Mouse (Mus musculus) liver, embryonic 16.5 days (tissue): Measurements from ENCODE around the gene Slfn5. TPM values are rescaled to one million over a fixed set of nuclear protein-coding genes. Genes with fewer than 3 reads are reported as not detected.

Source experiments
- ATAC-seq: fragments of 200-750 bp; cut with Nextera tagmentation; 2 replicates; pipeline ENCODE4 v1.8.0; 2017; ENCODE audit warnings: low read depth, mild to moderate bottlenecking, moderate number of reproducible peaks, moderate library complexity
- H3K27ac ChIP-seq: fragments of 300-500 bp; sonication (generic); 2 replicates; pipeline ENCODE4 v1.5.1; 2014; ENCODE audit warnings: mild to moderate bottlenecking, low read length
- H3K27me3 ChIP-seq: fragments of 300-500 bp; sonication (generic); 2 replicates; pipeline ENCODE4 v1.6.1; 2014; ENCODE audit warnings: low read depth, low read length, mixed read lengths; ENCODE audit not compliant: control insufficient read depth, insufficient read depth
- H3K36me3 ChIP-seq: fragments of 300-500 bp; sonication (generic); 2 replicates; pipeline ENCODE4 v1.6.1; 2014; ENCODE audit warnings: mild to moderate bottlenecking; ENCODE audit not compliant: control insufficient read depth, insufficient read depth
- H3K4me1 ChIP-seq: fragments of 300-500 bp; sonication (generic); 2 replicates; pipeline ENCODE4 v1.6.1; 2014; ENCODE audit warnings: low read depth, low read length, mixed read lengths; ENCODE audit not compliant: control insufficient read depth
- H3K4me2 ChIP-seq: fragments of 300-500 bp; sonication (generic); 2 replicates; pipeline ENCODE4 v1.6.1; 2014; ENCODE audit warnings: low read depth, low read length, mixed read lengths
- H3K4me3 ChIP-seq: fragments of 300-500 bp; sonication (generic); 2 replicates; pipeline ENCODE4 v1.5.1; 2014; ENCODE audit warnings: low read depth, mild to moderate bottlenecking, low read length
- H3K9ac ChIP-seq: fragments of 300-500 bp; sonication (generic); 2 replicates; pipeline ENCODE4 v1.6.1; 2014; ENCODE audit warnings: low read depth, low read length
- H3K9me3 ChIP-seq: fragments of 300-500 bp; sonication (generic); replicated peaks from 2 replicates; pipeline ENCODE4 v1.6.1; 2016; ENCODE audit warnings: low read length; ENCODE audit not compliant: control insufficient read depth
- WGBS: fragments of 180-500 bp; shearing (Covaris S2); extraction: QIAGEN DNeasy Blood & Tissue Kit; methylation state at CpG from one replicate; pipeline ENCODE4 v1.1.7; 2014; ENCODE audit not compliant: insufficient replicate concordance; 5-methylcytosine and 5-hydroxymethylcytosine counted together
- polyA plus RNA-seq: library from polyadenylated mRNA; unstranded; fragments of >200 nt; fragmentation: Nextera tagmentation; extraction: Ambion mirVana; gene quantifications from 2 replicates; pipeline ENCODE4 v1.2.1, GENCODE M21; 2015

Slfn5 gene
- polyA plus RNA-seq, result 1.6 TPM in 2 replicates

- no peak within 1 kb of the TSS for H3K9ac ChIP-seq
- 16% methylated on average over 10 of the region's 10 CpGs for WGBS
- H3K4me3 ChIP-seq, result peak within 1 kb of the TSS; percentile 32
Measured at GRCm38 (mm10) chr11:82950736-82951481, at the start of gene Slfn5. Gene Slfn5, plus strand, starts transcription at chr11:82951349.

DNA sequence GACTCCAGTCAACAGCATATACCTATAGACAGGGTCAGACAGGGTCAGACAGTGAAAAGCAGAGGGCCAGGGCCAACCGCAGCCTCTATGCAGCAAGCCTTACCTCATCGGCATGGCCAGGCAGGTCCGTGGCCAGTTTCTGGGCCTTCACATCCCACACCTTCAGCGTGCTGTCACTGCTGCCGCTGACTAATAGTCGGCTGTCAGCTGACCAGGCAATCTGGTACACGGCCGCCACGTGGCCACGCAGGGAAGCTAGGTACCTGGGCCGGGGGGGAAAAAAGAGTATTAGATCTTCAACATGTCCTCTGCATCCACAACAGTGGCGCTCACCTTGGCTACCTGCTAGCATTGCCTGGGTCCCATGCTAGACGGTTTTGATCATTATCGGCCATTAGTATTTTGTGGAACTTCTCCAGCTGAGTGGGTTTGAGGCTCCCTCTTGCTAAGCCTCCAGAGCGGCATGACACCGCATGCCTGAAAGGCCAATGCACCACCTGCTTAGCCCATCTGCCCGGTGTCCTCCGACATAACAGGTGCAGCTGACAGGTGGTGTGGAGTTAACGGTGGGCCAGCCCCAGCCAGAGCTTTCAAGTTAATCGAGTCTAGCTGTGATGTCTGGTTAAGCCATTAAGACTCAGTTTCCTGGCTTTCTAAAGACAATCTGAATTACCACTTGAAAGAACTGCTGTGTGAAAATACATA, 49.4 kb upstream of the Slfn5 start:
- Histone ChIP-seq H3K4me2 (no peak overlapping the region), H3K27ac (no peak overlapping the region), H3K9me3 (no peaks in the 10 kb centered on the region), H3K4me3 (no peak overlapping the region), H3K27me3 (no peaks in the 10 kb centered on the region), H3K36me3 (peaks cover 13% of the 10 kb centered on the region), H3K9ac (no peak overlapping the region), H3K4me1 (peaks cover 4% of the 10 kb centered on the region)
- no peak for ATAC-seq
- 87% methylated on average over 20 of the region's 20 CpGs for WGBS

More at GRCm38 (mm10) chr11:82950736-82951481, at the start of gene Slfn5:
- H3K9me3 ChIP-seq, result no peaks in the 10 kb centered on the region
- no peaks in the 10 kb centered on the region for H3K36me3 ChIP-seq
- no peaks in the 10 kb centered on the region; the same call in 1 of the 2 replicates for H3K4me1 ChIP-seq
- peak within 1 kb of the TSS; percentile 42; the same call in 1 of the 2 replicates for H3K27ac ChIP-seq
- ATAC-seq, result no peak
- peaks cover 30% of the 10 kb centered on the region for H3K27me3 ChIP-seq
- H3K4me2 ChIP-seq, result peak within 1 kb of the TSS; percentile 12

- no peaks in the 10 kb centered on the region for H3K27me3 ChIP-seq
- no peak overlapping the region for H3K4me2 ChIP-seq
- 43% methylated on average over 8 of the region's 8 CpGs for WGBS
- H3K27ac ChIP-seq, result no peak overlapping the region
- peaks cover 11% of the 10 kb centered on the region for H3K4me1 ChIP-seq
- H3K9ac ChIP-seq, result no peak overlapping the region
- ATAC-seq, result no peak
- H3K4me3 ChIP-seq, result no peak overlapping the region
- H3K9me3 ChIP-seq, result no peaks in the 10 kb centered on the region
- peaks cover 13% of the 10 kb centered on the region for H3K36me3 ChIP-seq
Measured at GRCm38 (mm10) chr11:82904952-82905351, 46.2 kb upstream of the Slfn5 start.

DNA sequence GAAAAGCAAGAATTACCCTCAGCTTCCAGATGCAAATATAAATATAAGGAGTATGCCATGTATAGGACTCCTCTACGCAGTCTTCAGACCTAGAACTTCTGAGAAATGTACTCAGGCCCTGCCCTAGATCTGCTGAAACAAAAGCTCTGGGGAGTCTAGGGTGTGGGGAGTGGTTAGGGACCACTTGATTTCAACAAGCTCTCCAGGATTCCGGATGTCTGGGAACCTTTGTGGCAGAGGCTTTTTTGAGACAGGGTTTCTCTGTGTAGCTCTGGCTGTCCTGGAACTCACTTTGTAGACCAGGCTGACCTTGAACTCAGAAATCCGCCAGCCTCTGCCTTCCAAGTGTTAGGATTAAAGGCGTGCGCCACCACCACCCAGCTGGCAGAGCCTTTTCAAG, 45.3 kb upstream of the Slfn5 start:
- H3K27ac ChIP-seq, result no peak overlapping the region
- WGBS, result 83% methylated on average over 5 of the region's 5 CpGs
- no peak overlapping the region for H3K4me2 ChIP-seq
- H3K9ac ChIP-seq, result no peak overlapping the region
- no peaks in the 10 kb centered on the region for H3K9me3 ChIP-seq
- ATAC-seq, result no peak
- no peaks in the 10 kb centered on the region for H3K27me3 ChIP-seq
- peaks cover 11% of the 10 kb centered on the region for H3K4me1 ChIP-seq
- no peak overlapping the region for H3K4me3 ChIP-seq
- peaks cover 10% of the 10 kb centered on the region for H3K36me3 ChIP-seq

DNA sequence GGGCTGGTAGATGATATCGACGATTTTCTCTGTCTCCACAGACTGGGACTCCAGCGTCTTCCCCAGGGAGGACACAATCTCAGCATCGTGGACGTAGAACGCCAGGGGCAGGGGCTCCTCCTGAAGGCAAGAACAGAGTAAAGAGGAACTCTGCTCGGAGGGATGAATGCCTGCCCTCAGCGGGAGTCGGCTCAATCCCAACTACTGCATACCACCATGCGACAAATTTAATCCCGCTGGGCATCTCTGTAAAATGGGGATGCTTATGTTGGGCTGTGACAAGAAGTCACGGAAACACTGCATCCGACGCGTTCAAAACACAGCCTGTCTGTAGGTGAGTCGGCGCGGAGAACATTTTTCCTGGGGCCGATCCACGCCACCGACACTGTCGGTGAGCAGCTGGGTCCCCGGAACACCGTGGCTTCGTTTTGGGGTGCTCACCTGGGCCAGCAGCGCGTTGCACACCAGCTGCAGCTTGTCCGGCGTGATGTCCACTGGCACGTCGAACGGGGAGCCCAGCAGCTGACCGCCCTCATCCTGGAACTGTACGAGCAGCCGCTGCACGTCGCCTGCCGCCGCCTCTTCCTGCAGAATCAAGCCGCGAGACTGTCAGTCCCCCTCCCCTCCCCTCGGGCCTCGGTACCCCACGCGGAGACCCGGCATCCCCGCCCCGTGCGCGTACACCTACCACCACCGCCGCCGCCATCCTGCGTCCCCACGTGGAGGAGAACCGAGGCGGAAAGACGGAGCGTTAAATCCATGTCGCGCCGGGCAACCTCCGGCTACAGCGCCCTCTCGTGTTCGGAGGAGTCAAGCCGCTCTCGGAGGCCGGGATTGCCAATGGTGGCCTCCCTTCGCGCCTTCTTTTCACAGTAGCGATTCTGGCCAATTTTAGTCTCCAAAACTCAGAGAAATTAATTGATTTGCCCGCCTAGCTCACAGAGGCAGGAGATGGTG, 43.2 kb upstream of the Slfn5 start, which contains the start of gene Nle1:
Nle1 (minus strand) TSS at position 761 of the 957 bp plus-strand sequence.
- 1% methylated on average over 73 of the region's 73 CpGs for WGBS
- H3K27ac ChIP-seq, result no peak within 1 kb of the TSS

GRCm38 (mm10) chr11:82908608-82908989, 42.5 kb upstream of the Slfn5 start:
- peaks cover 3% of the 10 kb centered on the region; the same call in 1 of the 2 replicates for H3K36me3 ChIP-seq
- H3K27ac ChIP-seq, result no peak overlapping the region
- 45% methylated on average over 10 of the region's 10 CpGs for WGBS
- H3K27me3 ChIP-seq, result peaks cover 6% of the 10 kb centered on the region; the same call in 1 of the 2 replicates
- H3K9me3 ChIP-seq, result no peaks in the 10 kb centered on the region
- ATAC-seq, result no peak
- H3K9ac ChIP-seq, result no peak overlapping the region
- peak overlapping the region; percentile 74 for H3K4me3 ChIP-seq
- H3K4me1 ChIP-seq, result peaks cover 11% of the 10 kb centered on the region
- H3K4me2 ChIP-seq, result peak overlapping the region; percentile 88

More for the DNA sequence above, 43.2 kb upstream of the Slfn5 start, which contains the start of gene Nle1:
- H3K9ac ChIP-seq, result peak within 1 kb of the TSS; percentile 72
- peak within 1 kb of the TSS; percentile 88 for H3K4me2 ChIP-seq
- H3K9me3 ChIP-seq, result no peaks in the 10 kb centered on the region
- no peaks in the 10 kb centered on the region for H3K27me3 ChIP-seq
- ATAC-seq, result peak; percentile 71
- peaks cover 11% of the 10 kb centered on the region for H3K4me1 ChIP-seq
- H3K4me3 ChIP-seq, result peak within 1 kb of the TSS; percentile 74
- peaks cover 3% of the 10 kb centered on the region; the same call in 1 of the 2 replicates for H3K36me3 ChIP-seq

DNA sequence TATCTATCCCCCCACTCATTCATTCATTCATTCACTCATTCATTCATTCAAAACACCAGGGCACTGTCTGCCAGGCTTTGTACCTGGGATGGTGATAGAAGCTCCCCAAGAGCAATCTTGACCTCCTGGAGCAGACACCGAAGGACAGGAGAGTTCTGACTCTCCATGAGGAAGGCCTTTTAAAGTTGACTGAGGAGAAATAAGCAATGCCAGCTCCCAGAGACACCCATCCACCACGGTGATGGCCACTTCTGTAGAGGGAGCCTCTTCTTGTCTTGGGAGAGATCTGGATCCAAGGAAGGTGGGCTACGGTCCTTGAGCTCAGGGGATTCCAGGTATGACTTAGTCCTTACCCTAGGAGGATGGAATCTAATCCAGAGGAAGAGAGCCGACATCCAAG, 40.9 kb upstream of the Slfn5 start, which contains the start of gene Unc45b:
Unc45b (plus strand) TSS at position 301 of the 400 bp plus-strand sequence.
- Histone ChIP-seq H3K9me3 (no peaks in the 10 kb centered on the region), H3K9ac (no peak within 1 kb of the TSS), H3K4me2 (no peak within 1 kb of the TSS), H3K27ac (no peak within 1 kb of the TSS), H3K36me3 (no peaks in the 10 kb centered on the region), H3K4me3 (no peak within 1 kb of the TSS), H3K27me3 (peaks cover 7% of the 10 kb centered on the region; the same call in 1 of the 2 replicates), H3K4me1 (peaks cover 11% of the 10 kb centered on the region)
- no peak for ATAC-seq
- 66% methylated on average over 4 of the region's 4 CpGs for WGBS

DNA sequence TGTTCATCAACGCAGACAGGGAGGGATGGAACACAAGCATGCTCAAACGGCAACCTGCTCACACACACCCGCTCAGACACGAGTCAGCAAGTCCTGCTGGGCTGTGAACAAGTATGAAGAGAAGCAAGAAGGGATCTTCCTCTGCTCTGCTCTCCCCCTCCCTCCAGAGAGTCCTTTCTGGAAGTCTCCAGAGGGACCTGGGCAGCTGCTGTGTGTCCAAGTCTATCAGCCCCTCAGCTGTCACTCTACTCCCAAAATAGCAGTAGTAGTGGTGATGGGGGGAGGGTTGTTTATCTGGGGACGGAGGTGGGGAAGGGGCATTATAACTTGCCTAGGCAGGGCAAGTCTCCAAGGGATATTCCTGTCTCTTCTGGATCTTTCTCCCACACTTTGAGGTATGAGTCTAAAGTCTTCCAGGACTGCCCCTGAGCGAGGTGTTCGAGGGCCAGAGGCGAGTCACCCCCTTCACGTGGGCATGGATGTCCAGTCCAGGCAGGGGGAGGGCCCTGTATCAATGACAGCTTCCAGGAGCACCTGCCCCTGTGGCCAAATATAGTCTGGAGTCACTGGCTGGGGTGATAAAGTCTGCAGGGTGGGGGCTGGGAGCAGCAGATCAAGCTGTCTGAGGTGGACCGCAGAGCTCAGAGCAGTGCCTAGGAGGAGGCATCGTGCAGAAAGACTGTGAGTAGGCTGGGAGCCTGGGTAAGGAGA, 40.3 kb upstream of the Slfn5 start:
- Histone ChIP-seq H3K4me3 (no peak overlapping the region), H3K4me1 (peaks cover 9% of the 10 kb centered on the region), H3K9ac (no peak overlapping the region), H3K36me3 (no peaks in the 10 kb centered on the region), H3K4me2 (no peak overlapping the region), H3K9me3 (no peaks in the 10 kb centered on the region), H3K27me3 (peaks cover 7% of the 10 kb centered on the region; the same call in 1 of the 2 replicates), H3K27ac (no peak overlapping the region)
- no peak for ATAC-seq
- 56% methylated on average over 11 of the region's 11 CpGs for WGBS
